Mouse (Mus musculus): ENCODE results near the gene Fam89a.

DNA sequence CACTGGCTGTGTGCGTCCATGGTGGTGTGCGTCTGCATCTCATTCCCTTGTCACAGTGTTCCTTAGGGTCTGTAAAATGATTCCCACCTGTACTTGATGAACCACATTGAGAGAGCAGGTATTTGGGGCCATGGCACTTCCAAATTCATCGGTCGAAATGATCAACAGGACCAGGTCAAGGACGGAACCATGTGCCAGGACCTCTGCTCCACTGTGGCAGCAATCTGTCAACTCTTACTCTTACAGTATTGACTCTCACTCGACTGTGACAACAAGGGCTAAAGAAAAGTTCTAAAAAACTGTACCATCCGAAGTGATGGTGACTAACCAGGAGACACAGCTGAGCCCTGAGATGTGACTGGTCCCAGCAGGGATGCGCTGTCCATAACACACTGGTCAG is 3.8 kb upstream of the Fam89a start:
- TF ChIP-seq CTCF (IDR thresholded peaks at IDR 0.05; ENCODE audit: low read depth) (no peak), EP300 (IDR thresholded peaks at IDR 0.05; ENCODE audit: low read depth) (no peak)
